Mouse (Mus musculus): ENCODE measurements around the gene Arhgap15. TPM values are rescaled to one million over a fixed set of nuclear protein-coding genes. Genes with fewer than 3 reads are reported as not detected.

The Arhgap15 gene
- polyA plus RNA-seq, 1 experiment from 2014 or later = 0.60 TPM

DNA sequence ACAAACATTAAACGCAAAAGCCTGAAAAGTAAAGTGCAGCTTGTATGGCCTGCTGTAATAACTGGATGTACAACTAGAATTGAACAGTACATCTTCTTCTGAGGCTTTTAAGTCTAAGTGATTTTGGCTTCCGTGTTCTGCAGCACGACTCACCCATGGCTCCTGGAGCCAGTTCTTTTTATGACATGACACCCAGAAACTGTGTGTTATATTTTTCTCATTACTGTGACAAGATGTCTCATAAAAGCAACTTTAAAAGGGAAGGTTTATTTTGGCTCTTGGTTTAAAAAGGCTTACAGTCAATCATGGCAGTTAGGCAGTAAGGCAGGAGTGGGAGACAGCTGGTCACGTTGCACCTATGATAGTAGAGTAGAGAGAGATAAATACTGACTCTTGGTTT is 349.9 kb downstream of the Arhgap15 start:
- Histone ChIP-seq H3K36me3 (no peaks in the 10 kb centered on the region), H3K27me3 (no peaks in the 10 kb centered on the region), H3K4me1 (no peaks in the 10 kb centered on the region), H3K9ac (no peak overlapping the region), H3K4me2 (replicated peaks) (no peak overlapping the region), H3K4me3 (no peak overlapping the region), H3K27ac (no peak overlapping the region), H3K9me3 (peaks cover 7% of the 10 kb centered on the region; the same call in 1 of the 2 replicates)
- ATAC-seq (ENCODE audit: insufficient number of reproducible peaks, insufficient read depth, low FRiP score, low TSS enrichment) = no peak
- whole genome bisulfite sequencing = 87% methylated on average over 4 of the region's 4 CpGs

DNA sequence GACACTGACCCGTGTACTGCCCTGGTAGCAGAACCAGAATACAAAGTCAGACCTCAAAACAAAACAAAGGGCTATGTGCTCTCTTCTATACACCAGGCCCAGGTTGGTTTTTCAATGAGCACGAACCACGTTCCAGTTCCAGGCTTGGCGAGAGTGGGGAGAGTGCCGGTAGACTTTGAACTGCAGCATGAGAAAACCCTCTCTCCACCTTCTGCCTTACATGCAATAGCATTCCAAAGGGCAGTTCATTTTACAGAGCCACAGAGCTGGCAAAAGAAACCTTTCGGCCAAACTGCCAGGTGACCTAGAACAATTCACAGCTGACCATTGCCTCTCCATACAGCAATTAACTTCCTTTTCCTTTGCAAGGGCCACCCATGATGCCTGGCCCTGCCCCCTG is 353.7 kb downstream of the Arhgap15 start:
- Histone ChIP-seq H3K4me2 (replicated peaks) (no peak overlapping the region), H3K36me3 (no peaks in the 10 kb centered on the region), H3K9ac (no peak overlapping the region), H3K4me1 (peaks cover 12% of the 10 kb centered on the region; the same call in 1 of the 2 replicates), H3K27me3 (no peaks in the 10 kb centered on the region), H3K4me3 (no peak overlapping the region), H3K9me3 (peaks cover 4% of the 10 kb centered on the region; the same call in 1 of the 2 replicates), H3K27ac (peak overlapping the region; percentile 17; the same call in 1 of the 2 replicates)
- no peak for ATAC-seq (ENCODE audit: insufficient number of reproducible peaks, insufficient read depth, low FRiP score, low TSS enrichment)
- WGBS = 80% methylated on average over 6 of the region's 6 CpGs

DNA sequence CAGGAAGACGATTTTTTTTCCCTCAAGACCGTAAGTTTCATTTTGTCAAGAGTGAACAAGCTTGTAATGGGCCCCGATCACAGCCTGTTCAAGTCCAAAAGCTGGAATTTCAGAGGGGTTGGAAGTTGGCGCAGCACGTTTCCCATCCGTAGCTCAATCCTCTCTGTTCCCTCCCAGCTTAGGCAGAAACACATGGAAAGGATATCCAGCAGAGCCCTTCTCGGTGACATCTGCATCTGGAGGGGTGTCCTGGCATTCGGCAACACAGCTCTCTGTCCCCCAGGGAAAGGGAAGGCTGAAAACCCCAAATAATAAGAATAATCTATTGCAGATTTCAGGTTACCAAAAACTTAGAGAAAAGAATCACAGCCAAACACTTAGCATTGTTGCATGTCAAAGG is 354.7 kb downstream of the Arhgap15 start:
- 46% methylated on average over 8 of the region's 8 CpGs for WGBS
- H3K9ac ChIP-seq = no peak overlapping the region
- no peak overlapping the region for H3K4me2 ChIP-seq (replicated peaks)
- H3K9me3 ChIP-seq = no peaks in the 10 kb centered on the region
- H3K4me3 ChIP-seq = no peak overlapping the region
- no peak overlapping the region for H3K27ac ChIP-seq
- H3K27me3 ChIP-seq = no peaks in the 10 kb centered on the region
- ATAC-seq (ENCODE audit: insufficient number of reproducible peaks, insufficient read depth, low FRiP score, low TSS enrichment) = no peak
- no peaks in the 10 kb centered on the region for H3K36me3 ChIP-seq
- H3K4me1 ChIP-seq = peaks cover 12% of the 10 kb centered on the region; the same call in 1 of the 2 replicates

DNA sequence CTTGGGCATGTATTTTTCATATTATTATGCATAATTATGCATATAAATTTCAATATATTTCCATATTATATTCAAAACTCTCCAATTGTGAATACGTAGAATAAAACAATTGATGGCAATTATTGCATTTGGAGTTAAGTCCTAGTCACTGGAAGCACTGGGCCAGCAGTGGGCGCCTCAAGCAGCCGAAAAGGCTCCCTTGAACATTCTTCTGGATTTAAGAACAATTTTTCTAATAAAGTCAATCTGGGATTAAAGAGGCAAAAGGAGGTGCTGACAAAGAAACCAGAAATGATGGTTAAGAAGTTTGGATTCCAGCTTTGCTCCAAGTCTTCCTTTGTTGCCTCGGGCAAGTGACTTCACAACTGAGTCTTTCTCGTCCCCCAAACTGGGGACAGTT is 355.1 kb downstream of the Arhgap15 start:
- no peak overlapping the region for H3K4me2 ChIP-seq (replicated peaks)
- 52% methylated on average over 5 of the region's 5 CpGs for WGBS
- H3K36me3 ChIP-seq = no peaks in the 10 kb centered on the region
- H3K9ac ChIP-seq = no peak overlapping the region
- no peaks in the 10 kb centered on the region for H3K27me3 ChIP-seq
- no peaks in the 10 kb centered on the region for H3K9me3 ChIP-seq
- H3K4me3 ChIP-seq = no peak overlapping the region
- H3K4me1 ChIP-seq = peaks cover 12% of the 10 kb centered on the region; the same call in 1 of the 2 replicates
- no peak for ATAC-seq (ENCODE audit: insufficient number of reproducible peaks, insufficient read depth, low FRiP score, low TSS enrichment)
- H3K27ac ChIP-seq = peak overlapping the region; percentile 79; the same call in 1 of the 2 replicates

DNA sequence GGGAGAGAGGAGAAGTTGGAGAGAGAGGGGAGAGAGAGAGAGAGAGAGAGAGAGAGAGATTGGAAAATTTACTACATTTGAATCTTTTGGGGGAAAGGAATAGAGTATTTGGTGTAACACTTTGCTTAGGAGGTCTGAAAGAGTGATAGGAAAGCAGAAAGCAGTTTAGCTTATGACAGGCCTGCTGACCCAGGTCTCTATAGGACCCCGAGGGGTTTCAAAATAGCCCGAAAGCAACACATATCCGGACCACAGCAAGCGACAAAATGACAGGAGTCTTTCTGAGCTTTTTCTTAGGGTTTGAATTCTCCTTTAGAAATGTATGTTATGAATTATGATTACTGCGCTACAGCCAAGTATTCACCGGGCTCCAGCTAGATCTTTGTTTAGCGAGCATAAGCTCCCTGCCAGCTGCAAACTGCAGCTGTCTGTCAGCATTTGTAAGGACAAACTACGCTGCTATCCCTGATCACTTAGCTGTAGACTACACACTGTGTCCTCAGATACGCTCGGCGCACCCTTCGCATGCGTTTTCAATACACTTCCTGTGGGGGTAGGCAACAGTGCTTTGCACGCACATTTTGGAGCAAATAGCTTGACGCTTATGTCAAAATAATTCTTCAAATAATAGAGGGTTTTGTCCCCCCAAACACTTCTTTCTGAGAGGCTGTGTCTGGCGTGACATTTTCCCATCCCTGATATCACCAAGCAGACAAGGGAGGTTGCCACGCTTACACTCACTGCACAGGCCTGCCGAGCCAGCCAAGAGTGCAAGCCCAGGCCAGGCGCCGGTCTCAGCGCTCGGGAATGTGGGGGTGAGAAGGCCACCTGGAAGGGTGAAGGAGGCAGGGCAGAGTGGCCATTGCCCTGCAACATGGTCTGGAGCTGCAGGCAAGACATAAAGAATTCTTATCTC is 355.9 kb downstream of the Arhgap15 start:
- H3K36me3 ChIP-seq = no peaks in the 10 kb centered on the region
- no peak overlapping the region for H3K4me3 ChIP-seq
- H3K27me3 ChIP-seq = no peaks in the 10 kb centered on the region
- H3K4me1 ChIP-seq = peaks cover 12% of the 10 kb centered on the region; the same call in 1 of the 2 replicates
- no peaks in the 10 kb centered on the region for H3K9me3 ChIP-seq
- peak overlapping the region; percentile 29 for H3K4me2 ChIP-seq (replicated peaks)
- no peak overlapping the region for H3K9ac ChIP-seq
- H3K27ac ChIP-seq = peak overlapping the region; percentile 79
- 0 out of 2 replicates have a peak, but pooled peaks have one; percentile 41 for ATAC-seq (ENCODE audit: insufficient number of reproducible peaks, insufficient read depth, low FRiP score, low TSS enrichment)
- WGBS = 25% methylated on average over 22 of the region's 22 CpGs

DNA sequence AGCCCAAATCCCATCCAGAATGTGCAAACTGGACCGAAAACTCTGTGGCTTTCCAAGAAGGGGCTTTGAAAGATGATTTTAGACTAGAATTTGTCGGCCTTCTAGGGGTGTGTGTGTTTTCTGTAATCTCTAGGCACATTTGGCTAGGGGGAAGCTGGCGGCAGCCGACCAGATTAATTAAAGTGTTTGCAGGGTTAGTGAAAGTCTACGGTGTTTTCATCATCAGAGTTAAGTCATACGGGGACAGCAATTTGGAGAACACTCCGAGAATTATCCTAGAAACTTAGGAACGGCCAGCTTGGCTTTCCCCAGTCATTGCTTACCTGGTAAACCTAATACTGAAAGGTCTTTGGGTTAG is 356.6 kb downstream of the Arhgap15 start:
- H3K27ac ChIP-seq = peak overlapping the region; percentile 79
- peaks cover 12% of the 10 kb centered on the region; the same call in 1 of the 2 replicates for H3K4me1 ChIP-seq
- WGBS = 52% methylated on average over 8 of the region's 8 CpGs

DNA sequence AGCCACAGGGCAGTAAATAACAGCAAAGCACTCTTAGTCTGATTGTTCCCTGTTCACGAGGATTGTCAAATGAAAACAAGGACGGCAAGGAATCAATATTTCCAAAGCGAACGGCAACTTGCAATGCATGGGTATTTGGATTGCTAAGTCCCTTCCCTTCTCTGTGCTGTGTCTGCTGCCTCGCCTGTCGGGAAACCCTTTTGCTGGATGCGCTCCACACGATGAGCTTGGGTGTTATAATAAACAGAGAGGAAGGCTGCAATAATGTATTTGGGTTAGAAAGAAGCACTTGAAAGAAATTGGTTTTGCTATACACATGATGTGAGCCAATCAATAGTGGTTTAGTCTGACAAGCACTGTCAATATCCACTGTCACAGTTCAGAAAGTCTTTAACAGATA is 357.7 kb downstream of the Arhgap15 start:
- no peak overlapping the region for H3K27ac ChIP-seq
- ATAC-seq (ENCODE audit: insufficient number of reproducible peaks, insufficient read depth, low FRiP score, low TSS enrichment) = no peak
- no peaks in the 10 kb centered on the region for H3K36me3 ChIP-seq
- no peak overlapping the region for H3K4me3 ChIP-seq
- H3K9me3 ChIP-seq = no peaks in the 10 kb centered on the region
- no peak overlapping the region for H3K9ac ChIP-seq
- H3K4me2 ChIP-seq (replicated peaks) = no peak overlapping the region
- peaks cover 12% of the 10 kb centered on the region; the same call in 1 of the 2 replicates for H3K4me1 ChIP-seq
- WGBS = 88% methylated on average over 8 of the region's 8 CpGs
- no peaks in the 10 kb centered on the region for H3K27me3 ChIP-seq

More for the DNA sequence above, 356.6 kb downstream of the Arhgap15 start:
- no peak overlapping the region for H3K4me3 ChIP-seq
- no peaks in the 10 kb centered on the region for H3K27me3 ChIP-seq
- no peaks in the 10 kb centered on the region for H3K9me3 ChIP-seq
- H3K36me3 ChIP-seq = no peaks in the 10 kb centered on the region
- H3K4me2 ChIP-seq (replicated peaks) = no peak overlapping the region
- no peak for ATAC-seq (ENCODE audit: insufficient number of reproducible peaks, insufficient read depth, low FRiP score, low TSS enrichment)
- no peak overlapping the region for H3K9ac ChIP-seq

DNA sequence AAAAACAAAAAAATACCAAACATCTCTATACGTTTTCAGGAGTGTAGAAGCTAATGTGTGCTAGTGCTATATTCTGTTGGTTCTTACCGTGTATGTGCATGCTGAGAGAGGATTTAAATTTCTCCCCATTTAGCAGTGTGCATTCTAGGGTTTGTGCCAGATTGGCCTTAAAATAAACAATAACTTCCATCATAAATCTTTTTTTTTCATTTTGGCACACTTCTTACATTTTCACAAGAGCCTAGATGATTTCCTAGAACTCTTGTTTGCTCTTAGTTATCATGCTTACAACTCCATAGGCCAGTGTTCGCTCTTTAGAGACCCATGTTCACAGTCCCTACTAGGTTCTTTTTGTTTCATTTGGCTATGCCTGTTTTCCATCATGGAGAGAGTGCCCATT is 362.7 kb downstream of the Arhgap15 start:
- no peaks in the 10 kb centered on the region for H3K4me1 ChIP-seq
- ATAC-seq (ENCODE audit: insufficient number of reproducible peaks, insufficient read depth, low FRiP score, low TSS enrichment) = no peak

DNA sequence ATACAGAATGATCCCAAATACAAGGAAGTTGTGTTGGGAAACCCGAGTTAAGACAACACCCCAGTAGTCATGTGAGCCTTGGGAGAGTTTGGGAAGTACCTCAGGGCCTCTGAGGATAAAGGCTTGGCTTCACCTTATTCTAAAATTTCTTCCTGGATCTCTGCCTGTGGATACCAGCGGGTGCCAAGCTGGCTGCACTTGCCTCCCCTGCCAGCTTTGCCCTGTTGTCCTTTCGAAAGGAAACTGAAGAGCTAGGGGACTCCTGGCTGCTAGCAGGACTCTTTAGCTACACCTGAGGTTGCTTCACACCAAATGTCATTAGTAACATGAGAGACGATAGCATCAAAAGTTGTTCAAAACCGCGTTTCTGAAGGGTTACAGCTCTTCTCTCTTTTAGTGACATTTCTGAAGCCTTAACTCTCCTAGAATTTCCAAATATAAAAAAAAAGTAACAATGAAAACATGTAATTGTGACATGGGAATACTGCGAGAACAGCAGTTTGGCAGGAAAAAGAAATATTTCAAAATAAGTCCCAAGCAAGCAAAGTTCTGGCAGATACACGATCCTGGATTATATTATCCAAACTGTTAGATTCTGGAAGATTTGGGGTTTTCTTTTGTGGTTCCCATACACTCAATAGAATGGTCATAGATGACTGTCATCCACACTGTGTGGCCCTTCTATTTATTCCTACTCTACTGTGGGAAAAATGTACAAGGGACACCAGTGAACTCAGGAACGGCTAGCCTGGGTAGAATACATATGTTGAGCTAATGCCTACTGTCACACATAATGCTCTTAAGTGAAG is 364.6 kb downstream of the Arhgap15 start:
- no peak for ATAC-seq (ENCODE audit: insufficient number of reproducible peaks, insufficient read depth, low FRiP score, low TSS enrichment)

More for the DNA sequence above, 362.7 kb downstream of the Arhgap15 start:
- Histone ChIP-seq H3K36me3 (no peaks in the 10 kb centered on the region), H3K9ac (no peak overlapping the region), H3K27ac (no peak overlapping the region), H3K4me3 (no peak overlapping the region), H3K9me3 (no peaks in the 10 kb centered on the region), H3K4me2 (replicated peaks) (no peak overlapping the region), H3K27me3 (no peaks in the 10 kb centered on the region)
- whole genome bisulfite sequencing = 93% methylated on average over 3 of the region's 3 CpGs

DNA sequence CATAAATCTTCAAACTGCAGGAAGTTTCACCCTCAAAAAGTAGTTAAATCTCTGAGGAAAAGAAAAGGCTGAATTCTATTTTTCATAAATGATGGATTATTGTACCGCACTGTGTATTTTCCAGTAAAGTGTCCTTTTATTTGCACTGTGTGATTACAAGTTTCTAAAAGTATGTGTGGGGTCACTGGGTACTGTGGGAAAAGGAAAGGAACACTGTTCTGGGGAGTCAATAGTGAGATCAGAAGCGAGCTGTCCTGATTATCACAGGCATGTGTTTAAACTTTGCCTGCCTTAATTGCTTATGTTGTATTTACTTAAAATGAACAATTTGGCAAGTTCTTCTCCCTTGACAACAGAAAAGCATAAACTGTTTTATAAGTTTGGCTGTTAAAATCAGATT is 365.7 kb downstream of the Arhgap15 start:
- no peak for ATAC-seq (ENCODE audit: insufficient number of reproducible peaks, insufficient read depth, low FRiP score, low TSS enrichment)
- H3K36me3 ChIP-seq = no peaks in the 10 kb centered on the region
- H3K27me3 ChIP-seq = no peaks in the 10 kb centered on the region
- no peaks in the 10 kb centered on the region for H3K9me3 ChIP-seq
- H3K4me1 ChIP-seq = no peaks in the 10 kb centered on the region
- H3K4me2 ChIP-seq (replicated peaks) = no peak overlapping the region
- H3K27ac ChIP-seq = no peak overlapping the region
- WGBS = 55% methylated on average over 2 of the region's 2 CpGs
- no peak overlapping the region for H3K4me3 ChIP-seq
- no peak overlapping the region for H3K9ac ChIP-seq

More for the DNA sequence above, 364.6 kb downstream of the Arhgap15 start:
- Histone ChIP-seq H3K27me3 (no peaks in the 10 kb centered on the region), H3K9me3 (no peaks in the 10 kb centered on the region), H3K36me3 (no peaks in the 10 kb centered on the region), H3K9ac (no peak overlapping the region), H3K27ac (no peak overlapping the region), H3K4me1 (no peaks in the 10 kb centered on the region), H3K4me3 (no peak overlapping the region), H3K4me2 (replicated peaks) (no peak overlapping the region)
- WGBS = 80% methylated on average over 9 of the region's 9 CpGs

DNA sequence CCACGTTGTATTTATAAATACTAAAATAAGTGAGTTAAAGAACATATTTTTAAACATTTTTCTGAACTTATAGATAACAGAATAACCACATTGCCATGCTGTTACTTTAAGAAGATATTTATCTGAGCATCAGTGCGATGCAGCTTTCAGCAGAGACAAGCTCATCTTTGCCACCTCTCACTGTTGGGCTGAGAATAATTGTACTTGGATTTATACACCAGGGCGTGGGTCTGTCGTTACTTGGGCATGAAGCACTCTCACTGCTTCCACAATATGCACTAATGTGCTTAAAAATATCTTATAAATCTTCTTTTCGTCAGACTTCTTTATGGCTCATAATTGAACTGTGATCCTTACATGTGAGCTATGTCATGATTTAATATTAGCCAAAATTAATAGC is 372.5 kb downstream of the Arhgap15 start:
- 88% methylated on average over 5 of the region's 5 CpGs for WGBS
- no peak overlapping the region for H3K9ac ChIP-seq
- H3K27ac ChIP-seq = no peak overlapping the region
- H3K4me1 ChIP-seq = peaks cover 3% of the 10 kb centered on the region
- ATAC-seq (ENCODE audit: insufficient number of reproducible peaks, insufficient read depth, low FRiP score, low TSS enrichment) = no peak
- H3K4me3 ChIP-seq = no peak overlapping the region
- H3K4me2 ChIP-seq (replicated peaks) = no peak overlapping the region
- no peaks in the 10 kb centered on the region for H3K27me3 ChIP-seq
- H3K9me3 ChIP-seq = no peaks in the 10 kb centered on the region
- H3K36me3 ChIP-seq = no peaks in the 10 kb centered on the region
